Mouse (Mus musculus) CH12.LX (cell line): ENCODE measurements at regions not wholly inside any gene's neighbourhood (a gene's known extent, or its start where the extent isn't known, plus 50 kb on each side); places are given as distances from the start of the nearest gene placed in this dataset.

Source experiments
- DNase-seq: peaks from one replicate; pipeline ENCODE4 v3.0.0-alpha.2; 2013; ENCODE audit errors: extremely low read depth
- H3K27ac ChIP-seq: 2 replicates; pipeline ENCODE4 v1.5.1; 2012; ENCODE audit warnings: low read depth, mild to moderate bottlenecking, control low read depth, moderate library complexity; ENCODE audit not compliant: insufficient read depth
- H3K27me3 ChIP-seq: replicated peaks from 2 replicates; pipeline ENCODE3; 2012; ENCODE audit warnings: inconsistent platforms
- H3K36me3 ChIP-seq, 2 experiments: replicated peaks in 1 of 2; 2 replicates each; pipeline versions ENCODE3 to v1.6.1; 2012; ENCODE audit warnings: inconsistent platforms in 1 of 2, low read length in 1 of 2, mild to moderate bottlenecking in 1 of 2, mixed read lengths in 1 of 2, moderate library complexity in 1 of 2; ENCODE audit not compliant: control insufficient read depth in 1 of 2, insufficient read depth in 1 of 2
- H3K4me1 ChIP-seq, 2 experiments: 2 replicates each; pipeline ENCODE4 v1.6.1; 2012; ENCODE audit warnings: inconsistent platforms in 1 of 2, moderate library complexity in 1 of 2; ENCODE audit not compliant: insufficient read depth in 2 of 2, control insufficient read depth in 1 of 2
- H3K4me2 ChIP-seq: 2 replicates; pipeline ENCODE4 v1.6.1; 2012; ENCODE audit warnings: low read depth, mild to moderate bottlenecking, control low read depth; ENCODE audit not compliant: poor library complexity, insufficient read depth, severe bottlenecking
- H3K4me3 ChIP-seq, 3 experiments: fragments of 150-350 bp in 1 of 3; sonication (generic) in 1 of 3; replicated peaks in 1 of 3; 2 replicates each; pipeline versions ENCODE3 to v1.5.1; 2011 to 2012; ENCODE audit warnings: low read depth in 2 of 3, low read length in 2 of 3, mild to moderate bottlenecking in 2 of 3, moderate library complexity in 2 of 3, control low read depth in 1 of 3, improper control_type of control experiment in 1 of 3, inconsistent platforms in 1 of 3, mixed read lengths in 1 of 3; ENCODE audit not compliant: poor library complexity in 1 of 3
- H3K79me2 ChIP-seq: replicated peaks from 2 replicates; pipeline ENCODE4 v1.6.1; 2012; ENCODE audit warnings: mild to moderate bottlenecking, moderate library complexity; ENCODE audit not compliant: control insufficient read depth, poor library complexity, insufficient read depth, severe bottlenecking; ENCODE audit errors: extremely low read depth
- H3K9ac ChIP-seq: 2 replicates; pipeline ENCODE4 v1.6.1; 2012; ENCODE audit warnings: low read depth, mild to moderate bottlenecking, control low read depth, moderate library complexity; ENCODE audit not compliant: insufficient read depth
- H3K9me3 ChIP-seq: replicated peaks from 2 replicates; pipeline ENCODE3; 2012; ENCODE audit warnings: low read length, inconsistent platforms, mixed read lengths
- BHLHE40 ChIP-seq: IDR thresholded peaks from 2 replicates; pipeline ENCODE4 v1.6.1; 2011; ENCODE audit warnings: mild to moderate bottlenecking, low read depth, low read length, improper control_type of control experiment
- CHD2 ChIP-seq: IDR thresholded peaks from 2 replicates; pipeline ENCODE4 v1.6.1; 2011; ENCODE audit warnings: low read length, improper control_type of control experiment
- EP300 ChIP-seq: IDR thresholded peaks from 2 replicates; pipeline ENCODE4 v1.6.1; 2011; ENCODE audit warnings: low read length, improper control_type of control experiment
- ETS1 ChIP-seq: conservative IDR thresholded peaks from 2 replicates; pipeline ENCODE4 v1.6.1; 2012; ENCODE audit warnings: low read depth, mild to moderate bottlenecking, inconsistent platforms, low read length, improper control_type of control experiment, moderate library complexity
- GABPA ChIP-seq: IDR thresholded peaks from 2 replicates; pipeline ENCODE4 v1.6.1; 2012; ENCODE audit warnings: low read depth, low read length, improper control_type of control experiment, inconsistent platforms; ENCODE audit not compliant: insufficient replicate concordance
- IRF4 ChIP-seq: IDR thresholded peaks from 2 replicates; pipeline ENCODE4 v1.6.1; 2014; ENCODE audit warnings: low read depth, mild to moderate bottlenecking, inconsistent platforms, low read length, improper control_type of control experiment
- JUN ChIP-seq: IDR thresholded peaks from 2 replicates; pipeline ENCODE4 v1.6.1; 2011; ENCODE audit warnings: low read depth, mild to moderate bottlenecking, low read length, improper control_type of control experiment, moderate library complexity; ENCODE audit not compliant: insufficient read depth
- JUND ChIP-seq: conservative IDR thresholded peaks from 2 replicates; pipeline ENCODE4 v1.6.1; 2011; ENCODE audit warnings: low read depth, low read length, improper control_type of control experiment
- KAT2A ChIP-seq: IDR thresholded peaks from 2 replicates; pipeline ENCODE4 v1.6.1; 2012; ENCODE audit warnings: low read length, improper control_type of control experiment, inconsistent platforms; ENCODE audit not compliant: insufficient replicate concordance
- MAFK ChIP-seq: IDR thresholded peaks from 2 replicates; pipeline ENCODE4 v1.6.1; 2011; ENCODE audit warnings: low read length, improper control_type of control experiment; ENCODE audit not compliant: insufficient replicate concordance
- MAX ChIP-seq: IDR thresholded peaks from 2 replicates; pipeline ENCODE4 v1.6.1; 2011; ENCODE audit warnings: low read length, improper control_type of control experiment
- MAZ ChIP-seq: IDR thresholded peaks from 2 replicates; pipeline ENCODE4 v1.6.1; 2012; ENCODE audit warnings: low read depth, mild to moderate bottlenecking, inconsistent platforms, low read length, improper control_type of control experiment, moderate library complexity
- MEF2A ChIP-seq: IDR thresholded peaks from 2 replicates; pipeline ENCODE4 v1.6.1; 2014; ENCODE audit warnings: low read depth, mild to moderate bottlenecking, inconsistent platforms, low read length, improper control_type of control experiment, borderline replicate concordance
- MXI1 ChIP-seq: IDR thresholded peaks from 2 replicates; pipeline ENCODE4 v1.6.1; 2011; ENCODE audit warnings: mild to moderate bottlenecking, low read depth, low read length, improper control_type of control experiment
- MYC ChIP-seq: IDR thresholded peaks from 2 replicates; pipeline ENCODE4 v1.6.1; 2011; ENCODE audit warnings: low read depth, mild to moderate bottlenecking, improper control_type of control experiment, low read length
- NELFE ChIP-seq: IDR thresholded peaks from 2 replicates; pipeline ENCODE4 v1.6.1; 2011; ENCODE audit warnings: low read depth, low read length, improper control_type of control experiment
- NRF1 ChIP-seq: IDR thresholded peaks from 2 replicates; pipeline ENCODE4 v1.6.1; 2014; ENCODE audit warnings: low read depth, mild to moderate bottlenecking, inconsistent platforms, low read length, improper control_type of control experiment, moderate library complexity
- POLR2A ChIP-seq: IDR thresholded peaks from 2 replicates; pipeline ENCODE4 v1.6.1; 2011; ENCODE audit warnings: low read depth, mild to moderate bottlenecking, improper control_type of control experiment, low read length
- POLR2AphosphoS2 ChIP-seq: IDR thresholded peaks from 2 replicates; pipeline ENCODE4 v1.6.1; 2011; ENCODE audit warnings: low read depth, low read length, improper control_type of control experiment
- RAD21 ChIP-seq: IDR thresholded peaks from 2 replicates; pipeline ENCODE4 v1.6.1; 2011; ENCODE audit warnings: low read depth, mild to moderate bottlenecking, low read length, improper control_type of control experiment, moderate library complexity
- RCOR1 ChIP-seq: conservative IDR thresholded peaks from 2 replicates; pipeline ENCODE4 v1.6.1; 2012; ENCODE audit warnings: low read depth, mild to moderate bottlenecking, inconsistent platforms, low read length, improper control_type of control experiment
- TBP ChIP-seq: conservative IDR thresholded peaks from 2 replicates; pipeline ENCODE4 v1.6.1; 2011; ENCODE audit warnings: low read depth, low read length, improper control_type of control experiment
- TCF12 ChIP-seq: IDR thresholded peaks from 2 replicates; pipeline ENCODE4 v1.6.1; 2014; ENCODE audit warnings: low read depth, mild to moderate bottlenecking, inconsistent platforms, low read length, improper control_type of control experiment
- USF1 ChIP-seq: IDR thresholded peaks from 2 replicates; pipeline ENCODE4 v1.6.1; 2014; ENCODE audit warnings: low read depth, mild to moderate bottlenecking, inconsistent platforms, low read length, improper control_type of control experiment
- ZC3H11A ChIP-seq: IDR thresholded peaks from 2 replicates; pipeline ENCODE4 v1.6.1; 2012; ENCODE audit warnings: low read depth, mild to moderate bottlenecking, inconsistent platforms, low read length, improper control_type of control experiment
- ZKSCAN1 ChIP-seq: IDR thresholded peaks from 2 replicates; pipeline ENCODE4 v1.6.1; 2012; ENCODE audit warnings: low read depth, inconsistent platforms, low read length, improper control_type of control experiment, borderline replicate concordance
- ZNF384 ChIP-seq: IDR thresholded peaks from 2 replicates; pipeline ENCODE4 v1.6.1; 2012; ENCODE audit warnings: low read depth, low read length, improper control_type of control experiment, inconsistent platforms
- dilution Hi-C: fragments of 300-500 bp; cut with MboI; formaldehyde crosslinking; loops from 2 replicates; pipeline ENCODE4 v1.14.3; 2020; ENCODE audit warnings: low sequenced_read_pairs; ENCODE audit not compliant: extremely low pct_unique_long_range_greater_than_20kb, extremely low pct_ligation_motif_present
- in situ Hi-C: fragments of 300-500 bp; cut with MboI; formaldehyde crosslinking; loops from 3 replicates; pipeline ENCODE4 v1.14.3; 2019; ENCODE audit warnings: low sequenced_read_pairs, low pct_ligation_motif_present, low pct_unique_long_range_greater_than_20kb, mixed read lengths

- no peak for DNase-seq
- in situ Hi-C loops: no loop called here
- peaks cover 0 to 4% of the 10 kb centered on the region in 2 experiments; a peak in 2 of 4 replicates for H3K4me1 ChIP-seq
- no peaks in the 10 kb centered on the region for H3K79me2 ChIP-seq
- no peaks in the 10 kb centered on the region for H3K9me3 ChIP-seq
- TF ChIP-seq MAZ (no peak), ZC3H11A (no peak), EP300 (no peak), JUN (no peak), MAFK (no peak), ZKSCAN1 (no peak), JUND (no peak), NRF1 (no peak), MAX (no peak), GABPA (no peak), POLR2A (no peak), IRF4 (no peak), RCOR1 (no peak), MXI1 (no peak), POLR2AphosphoS2 (no peak), TBP (no peak), TCF12 (no peak), MEF2A (no peak)
- no peak overlapping the region for H3K27ac ChIP-seq
- no peaks in the 10 kb centered on the region for H3K36me3 ChIP-seq
- dilution Hi-C loops: no loop called here
- no peak overlapping the region for H3K4me2 ChIP-seq
- no peaks in the 10 kb centered on the region for H3K27me3 ChIP-seq
- H3K4me3 ChIP-seq: no peak overlapping the region
- H3K9ac ChIP-seq: no peak overlapping the region
These were observed 666.1 kb downstream of the Kcnj2 start for GRCm38 (mm10) chr11:111732096-111732495.

GRCm38 (mm10) chr11:111735446-111735845, 669.5 kb downstream of the Kcnj2 start:
- no peak overlapping the region for H3K9ac ChIP-seq
- H3K4me1 ChIP-seq: peaks cover 0 to 4% of the 10 kb centered on the region in 2 experiments; a peak in 2 of 4 replicates
- DNase-seq: no peak
- H3K4me2 ChIP-seq: no peak overlapping the region
- H3K27me3 ChIP-seq: no peaks in the 10 kb centered on the region
- no peak overlapping the region for H3K4me3 ChIP-seq
- TF ChIP-seq TCF12 (no peak), ZNF384 (no peak), MXI1 (no peak), NELFE (no peak), IRF4 (no peak), NRF1 (no peak), EP300 (no peak), MAX (no peak), MYC (no peak), RAD21 (no peak), BHLHE40 (no peak), MAZ (no peak), GABPA (no peak), USF1 (no peak), KAT2A (no peak), TBP (no peak), ETS1 (no peak), CHD2 (no peak)
- TF ChIP-seq, all 38 proteins: peak for 0
- no peaks in the 10 kb centered on the region for H3K36me3 ChIP-seq
- H3K27ac ChIP-seq: no peak overlapping the region
- dilution Hi-C loops: no loop called here
- no peaks in the 10 kb centered on the region for H3K9me3 ChIP-seq
- in situ Hi-C loops: no loop called here
- H3K79me2 ChIP-seq: no peaks in the 10 kb centered on the region
